Mouse (Mus musculus) adrenal gland, postnatal 14 days (tissue): ENCODE measurements around the gene Fam118a. TPM values are rescaled to one million over a fixed set of nuclear protein-coding genes. Genes with fewer than 3 reads are reported as not detected.

ENCODE experiments used
- DNase-seq: peaks from one replicate; pipeline ENCODE4 v3.0.0; 2021; ENCODE audit warnings: mixed read lengths
- total RNA-seq: library from RNA; stranded (reverse); gene quantifications from 2 replicates; pipeline ENCODE4 v1.2.3, GENCODE M21; 2021

Gene Fam118a
- total RNA-seq, 1 experiment from 2014 or later = 12.6 TPM

DNA sequence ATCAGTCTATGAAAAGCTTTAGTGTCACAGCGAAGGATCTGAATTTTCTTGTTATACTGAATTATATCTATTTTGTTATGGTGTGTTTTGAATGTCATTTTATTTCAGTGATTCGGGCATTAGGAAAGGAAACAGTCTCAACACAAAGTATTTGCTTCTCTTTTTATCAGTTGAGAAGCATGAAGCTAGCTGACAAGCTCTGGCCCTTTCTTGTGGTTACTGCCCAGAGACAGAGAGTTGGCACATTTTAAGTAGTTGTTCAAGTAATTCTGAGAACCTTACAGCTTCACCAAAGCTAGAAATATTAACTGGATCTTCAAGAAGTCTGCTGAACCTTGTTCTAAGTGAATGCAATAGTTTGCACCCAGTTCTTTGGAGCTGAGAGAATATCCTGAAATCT lies 34.7 kb downstream of the Fam118a start:
- no peak for DNase-seq

DNA sequence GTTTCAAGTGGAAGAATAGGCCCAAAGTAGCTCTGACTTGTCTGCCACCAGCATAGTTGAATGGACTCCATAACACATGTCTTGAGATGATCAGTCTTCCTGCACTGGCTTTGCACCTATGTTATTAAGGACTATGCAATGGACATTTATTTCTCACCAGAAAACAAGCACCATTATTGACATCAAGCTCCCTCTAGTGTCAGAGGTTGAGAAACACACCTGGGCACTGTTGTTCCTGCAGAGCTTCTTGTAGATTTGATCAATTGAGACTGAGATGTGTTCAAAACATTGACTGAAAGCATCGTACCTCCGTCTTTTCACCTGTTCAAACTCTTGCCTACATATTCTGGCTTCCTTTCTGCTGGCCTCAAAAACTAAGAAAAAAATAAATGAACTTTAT lies 41.8 kb downstream of the Fam118a start:
- DNase-seq = peak; percentile 60

DNA sequence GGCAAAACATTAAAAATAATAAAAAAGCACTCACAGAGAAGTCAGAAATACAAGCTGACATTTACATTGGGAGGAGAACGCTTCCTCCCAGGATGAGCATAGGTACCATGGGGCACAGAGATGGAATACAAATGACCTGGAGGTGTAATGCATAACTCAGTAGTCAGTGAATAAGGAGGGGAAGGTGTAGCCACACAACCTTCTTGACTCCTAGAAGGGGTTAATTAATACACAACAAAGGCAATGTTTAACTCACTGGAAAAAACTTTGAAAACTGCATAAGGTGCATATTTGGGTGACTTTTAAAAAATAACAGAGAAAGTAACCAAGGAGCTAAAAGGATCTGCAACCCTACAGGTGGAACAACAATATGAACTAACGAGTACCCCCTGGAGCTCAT lies 43.9 kb downstream of the Fam118a start:
- DNase-seq = no peak

DNA sequence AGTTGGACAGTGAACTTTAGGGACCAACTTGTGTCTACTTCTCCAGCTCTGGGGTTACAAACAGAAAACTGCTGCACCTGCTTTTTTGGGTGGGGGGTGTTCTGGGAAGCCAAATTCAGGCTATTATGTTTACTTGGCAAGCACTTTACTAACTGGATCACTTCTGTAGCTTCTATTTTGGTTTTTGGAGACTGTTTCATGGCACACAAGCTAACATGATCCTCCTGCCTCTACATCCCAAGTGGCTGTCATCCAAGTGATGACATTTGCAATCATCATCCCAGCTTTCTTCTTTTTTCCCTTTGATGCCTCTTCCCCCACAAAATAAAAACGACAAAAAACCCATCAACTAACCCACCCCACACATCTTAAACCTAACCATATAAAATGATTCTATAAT lies 56.9 kb downstream of the Fam118a start:
- DNase-seq = no peak

Other genes with a start within 250 kb of the Fam118a start
- 2.3 and 3.6 TPM in 2 replicates for gene Phf21b, start 172.9 kb upstream of the Fam118a start, total RNA-seq
- 0.30 TPM in 2 replicates for gene Gm29666, start 108.9 kb upstream of the Fam118a start, total RNA-seq
- 30.9 and 33.1 TPM in 2 replicates for gene Nup50, start 105.5 kb upstream of the Fam118a start, total RNA-seq
- 24.9 and 32.2 TPM in 2 replicates for gene 5031439G07Rik, start 40.4 kb upstream of the Fam118a start, total RNA-seq
- gene Upk3a, start 11.8 kb upstream of the Fam118a start, total RNA-seq = not detected in 2 replicates
- 0.11 and 0.41 TPM in 2 replicates for gene Smc1b, start 103.0 kb downstream of the Fam118a start, total RNA-seq
- gene Ribc2, start 103.1 kb downstream of the Fam118a start, total RNA-seq = not detected in 2 replicates
- 45.3 and 47.0 TPM in 2 replicates for gene Fbln1, start 177.0 kb downstream of the Fam118a start, total RNA-seq